Mouse (Mus musculus) erythroblast, adult 5-6 weeks (primary cell): Measurements from ENCODE around the gene Twistnb. TPM values are rescaled to one million over a fixed set of nuclear protein-coding genes. Genes with fewer than 3 reads are reported as not detected.

ENCODE experiments used
- ATAC-seq: replicated peaks from 2 replicates; pipeline ENCODE4 v1.8.0; 2016; ENCODE audit warnings: moderate number of reproducible peaks, mild to moderate bottlenecking, moderate TSS enrichment, inconsistent platforms; ENCODE audit not compliant: poor library complexity, low FRiP score, severe bottlenecking
- total RNA-seq, 2 experiments: library from RNA; stranded (forward) in 1 of 2; stranded (reverse) in 1 of 2; fragments of 150-400 nt in 1 of 2; fragments of 200-764, 138-1000 nt in 1 of 2; gene quantifications; 2 replicates each; pipeline versions ENCODE4 v1.2.3 to v1.2.4; 2015 to 2017; ENCODE audit warnings: low replicate concordance in 2 of 2

Gene Twistnb
- total RNA-seq (2015; ENCODE audit: low replicate concordance) (10.2 and 11.5 TPM in 2 replicates), total RNA-seq (2017; ENCODE audit: low replicate concordance) (9.0 and 10.2 TPM in 2 replicates)

- peak; percentile 93 for ATAC-seq
Observed at GRCm38 (mm10) chr12:33429387-33430160, at the start of gene Twistnb. Gene Twistnb, plus strand, starts transcription at chr12:33429635.

- peak; percentile 84 for ATAC-seq
Observed at GRCm38 (mm10) chr12:33388842-33389241, 40.6 kb upstream of the Twistnb start.

DNA sequence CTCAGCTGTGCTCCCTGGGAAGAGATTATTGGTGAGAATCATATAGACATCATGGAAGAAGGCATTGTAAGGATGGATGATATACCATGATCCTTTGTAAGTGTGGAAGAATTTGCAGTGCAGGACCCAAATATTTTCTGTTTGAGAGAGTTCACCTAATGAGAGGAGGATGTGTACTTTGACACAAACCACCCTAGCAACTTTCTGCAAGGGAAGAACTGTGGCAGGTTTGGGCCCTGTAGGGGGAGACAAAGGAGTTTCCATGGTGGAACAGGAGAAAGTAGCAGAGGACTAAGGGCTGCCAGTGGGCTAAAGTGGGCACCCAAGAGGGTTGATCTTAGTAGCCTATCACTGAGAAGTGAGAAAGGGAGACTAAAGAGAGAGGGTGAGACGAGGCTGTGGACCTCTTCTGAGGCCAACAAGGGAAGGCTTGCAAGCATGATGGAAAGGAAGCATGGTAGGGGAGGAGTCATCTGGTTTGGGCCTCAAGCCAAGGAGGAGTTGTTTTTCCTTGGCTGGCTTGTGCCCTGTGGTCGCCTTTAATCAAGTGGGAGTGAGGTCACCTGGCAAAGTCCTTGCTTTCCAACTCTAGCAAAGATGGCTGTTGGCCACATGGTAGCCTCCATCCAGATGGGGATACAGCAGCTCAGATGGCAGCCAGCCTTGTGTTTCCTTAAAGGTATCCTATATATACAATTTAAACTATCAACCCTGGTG, 38.4 kb upstream of the Twistnb start:
- no peak for ATAC-seq

GRCm38 (mm10) chr12:33394804-33395623, 34.4 kb upstream of the Twistnb start, which contains the start of gene Efcab10:
Gene Efcab10, plus strand, starts transcription at chr12:33394854.
- no peak for ATAC-seq

DNA sequence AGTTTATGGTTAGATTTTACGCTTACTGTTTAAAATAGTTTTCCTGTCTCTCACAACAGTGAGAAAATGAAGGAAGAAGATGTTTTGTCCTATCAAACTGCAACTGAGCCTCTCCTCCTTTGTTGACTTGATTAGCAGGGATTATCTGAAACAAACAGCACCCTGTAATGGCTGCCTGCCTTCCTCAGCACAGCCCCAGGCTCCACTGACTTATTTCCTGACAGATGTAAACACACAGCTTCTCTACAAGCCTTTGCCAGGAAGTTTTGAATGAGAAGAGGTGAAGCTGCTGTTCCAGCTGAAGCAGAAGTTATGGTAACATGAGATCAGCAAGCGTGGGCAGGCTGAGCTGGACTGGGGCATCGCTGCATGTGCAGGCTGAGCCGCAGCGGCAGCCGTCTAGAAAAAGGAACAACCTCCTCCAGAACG, 26.2 kb upstream of the Twistnb start:
- ATAC-seq: 0 out of 2 replicates have a peak, but pooled peaks have one; percentile 49

- no peak for ATAC-seq
Observed at GRCm38 (mm10) chr12:33404996-33405395, 24.4 kb upstream of the Twistnb start.

DNA sequence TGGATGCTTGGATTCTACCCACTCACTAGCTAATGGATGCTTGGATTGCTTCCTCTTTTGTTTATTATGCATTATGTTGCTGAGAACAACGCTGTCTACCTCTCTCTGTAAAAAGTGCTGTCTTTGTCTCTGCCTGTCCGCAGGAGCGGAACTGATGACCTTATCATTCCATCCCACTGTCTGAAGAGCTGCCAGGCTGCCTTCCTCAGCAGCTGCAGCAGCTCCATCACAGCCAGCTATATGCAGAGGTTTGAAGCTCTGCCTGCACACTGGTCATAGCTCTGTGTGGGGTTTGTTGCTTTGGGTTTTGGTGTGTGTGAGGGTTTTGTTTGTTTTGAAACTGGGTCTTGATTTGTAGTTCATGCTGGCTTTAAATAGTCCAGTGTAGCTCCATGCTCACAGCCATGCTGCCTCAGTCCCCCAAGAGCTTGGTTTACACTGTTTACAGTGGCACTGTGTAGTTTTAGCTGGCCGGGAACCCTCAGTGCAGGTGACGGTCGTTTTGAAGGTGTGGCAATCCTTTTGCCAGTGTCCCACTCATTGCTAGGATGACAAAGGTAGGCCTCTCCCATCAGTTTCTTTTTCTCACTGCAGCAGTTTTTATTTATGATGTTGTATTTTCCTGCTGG, 23.9 kb upstream of the Twistnb start:
- ATAC-seq: no peak

DNA sequence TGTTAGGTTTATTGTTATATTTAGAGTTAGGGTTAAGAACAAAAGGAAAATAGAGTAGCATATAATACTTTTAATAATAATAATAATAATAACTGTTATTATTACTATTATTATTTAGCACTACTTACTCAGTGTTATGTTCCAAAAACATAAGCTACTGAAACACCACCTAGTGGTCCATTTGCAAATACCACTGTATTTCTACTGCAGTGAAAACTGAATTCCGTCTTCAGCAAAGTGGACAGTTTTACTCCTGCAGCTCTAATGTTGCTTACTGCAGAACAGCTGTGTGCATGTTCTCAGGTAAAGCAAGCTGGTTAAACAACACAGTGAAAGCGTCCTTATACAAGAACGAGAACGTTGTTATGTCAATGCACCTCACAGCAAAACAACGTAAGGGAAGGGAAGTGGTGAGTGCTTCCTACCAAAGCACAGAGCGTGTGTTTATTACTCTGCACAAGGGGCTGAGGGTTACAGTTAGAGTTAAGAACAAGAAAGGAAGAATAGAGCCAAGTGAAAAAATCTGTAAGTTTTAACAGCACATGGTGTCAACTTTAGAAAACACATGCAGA, 17.8 kb upstream of the Twistnb start:
- no peak for ATAC-seq

DNA sequence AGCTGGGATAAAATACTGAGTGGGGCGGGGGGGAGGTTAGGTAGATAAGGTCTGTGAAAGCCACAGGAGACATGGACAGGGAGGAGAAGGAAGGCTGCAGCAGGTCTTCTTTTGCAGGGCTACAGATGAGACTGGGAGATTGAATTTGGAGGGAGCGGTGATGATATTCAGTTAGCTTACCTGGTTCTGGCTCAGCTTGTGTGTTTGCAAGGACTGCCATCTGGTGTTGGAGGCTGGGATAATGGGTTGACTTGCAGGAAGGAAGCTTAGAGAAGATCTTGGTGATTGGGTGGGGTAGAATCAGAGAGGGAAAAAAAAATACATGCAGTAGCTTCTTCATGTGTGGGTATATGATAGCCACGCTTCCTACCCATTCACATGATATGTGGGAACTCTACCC, 5.1 kb upstream of the Twistnb start:
- ATAC-seq: no peak

- no peak for ATAC-seq
Observed at GRCm38 (mm10) chr12:33427293-33427692, 2.1 kb upstream of the Twistnb start.

DNA sequence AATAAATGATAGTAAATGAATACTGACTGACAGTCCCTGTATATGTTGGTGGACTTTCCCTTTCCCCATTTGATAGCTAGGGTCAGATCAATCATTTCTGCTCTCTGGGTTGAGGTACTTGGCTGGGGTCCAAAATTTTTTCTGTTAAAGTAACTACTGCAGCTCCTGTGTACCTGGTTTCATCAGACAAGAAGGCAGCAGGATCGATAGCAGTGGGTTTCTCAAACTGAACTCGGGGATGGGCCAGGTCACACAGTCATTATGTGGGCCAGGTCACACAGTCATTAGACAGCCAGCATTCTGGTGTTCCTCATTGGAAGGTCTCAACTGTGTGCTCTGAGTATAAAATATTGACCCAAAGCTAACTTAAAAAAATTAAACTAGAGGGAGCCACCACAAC, 1.7 kb upstream of the Twistnb start:
- no peak for ATAC-seq

- ATAC-seq: no peak
Observed at GRCm38 (mm10) chr12:33433812-33434211, 4.4 kb downstream of the Twistnb start.

- 0 out of 2 replicates have a peak, but pooled peaks have one; percentile 58 for ATAC-seq
Observed at GRCm38 (mm10) chr12:33434758-33435157, 5.3 kb downstream of the Twistnb start.

DNA sequence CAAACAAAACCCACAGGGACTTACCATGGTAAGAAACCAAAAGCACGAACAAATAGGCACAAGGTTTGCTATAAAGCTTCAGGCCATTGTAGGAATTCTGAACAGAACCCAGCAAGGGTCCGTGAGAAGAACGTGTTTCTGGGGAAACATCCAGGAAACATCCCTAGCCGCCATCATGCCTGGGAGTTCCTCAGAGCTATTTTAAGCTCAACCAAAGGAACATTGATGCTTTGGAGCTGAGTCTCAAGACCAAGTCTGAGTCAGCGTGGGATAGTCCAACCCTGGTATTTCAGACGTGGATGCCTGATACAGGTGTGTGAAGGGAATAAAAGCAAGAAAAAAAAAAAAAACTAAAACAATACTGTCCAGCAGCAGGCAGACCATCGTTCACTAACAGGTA, 26.0 kb downstream of the Twistnb start:
- no peak for ATAC-seq

DNA sequence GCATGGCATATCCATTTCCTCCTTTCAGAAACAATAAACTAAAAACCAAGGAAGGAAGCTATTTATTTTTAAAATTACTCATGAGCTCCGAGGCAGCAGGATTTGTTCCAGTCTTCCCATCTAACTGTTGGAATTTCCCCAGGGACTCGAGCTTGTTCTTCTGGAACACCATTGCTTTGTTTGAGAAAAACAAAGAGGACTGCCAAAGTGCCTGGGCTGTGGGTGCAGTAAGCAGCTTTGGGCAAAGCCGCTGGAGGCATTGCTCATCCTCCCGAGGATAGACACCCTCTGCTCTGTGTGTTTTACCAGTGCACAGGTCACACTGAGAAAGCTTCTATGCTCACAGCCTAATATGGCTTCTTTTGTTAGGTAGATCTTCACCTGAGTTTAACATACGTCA, 26.8 kb downstream of the Twistnb start:
- no peak for ATAC-seq

- no peak for ATAC-seq
Observed at GRCm38 (mm10) chr12:33480975-33481374, 51.5 kb downstream of the Twistnb start.

DNA sequence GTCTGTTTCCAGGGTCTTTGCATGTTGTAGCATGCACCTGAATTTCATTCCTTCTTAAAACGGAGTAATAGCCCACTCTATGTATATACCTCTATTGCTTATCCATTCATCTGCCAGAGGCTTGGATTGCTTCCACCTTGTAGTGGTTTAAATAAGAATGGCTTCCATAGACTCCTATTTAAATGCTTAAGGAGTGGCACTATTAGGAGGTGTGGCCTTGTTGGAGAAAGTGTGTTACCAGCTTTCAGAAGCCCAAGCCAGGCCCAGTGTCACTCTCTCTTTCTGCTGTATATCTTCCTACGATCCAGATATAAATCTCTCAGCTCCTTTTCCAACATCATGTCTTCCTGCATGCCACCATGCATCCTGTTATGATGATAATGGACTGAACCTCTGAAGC, 53.5 kb downstream of the Twistnb start:
- ATAC-seq: no peak
